Mouse (Mus musculus) cerebellum, adult 18-20 months (tissue): ENCODE measurements at regions not wholly inside any gene's neighbourhood (a gene's known extent, or its start where the extent isn't known, plus 50 kb on each side); places are given as distances from the start of the nearest gene placed in this dataset.
A peak's percentile ranks its signal among the peaks of the same experiment; 100 is the strongest.

ENCODE experiments used
- DNase-seq, 2 experiments: peaks; one replicate each; pipeline ENCODE4 v3.0.0; 2021

DNA sequence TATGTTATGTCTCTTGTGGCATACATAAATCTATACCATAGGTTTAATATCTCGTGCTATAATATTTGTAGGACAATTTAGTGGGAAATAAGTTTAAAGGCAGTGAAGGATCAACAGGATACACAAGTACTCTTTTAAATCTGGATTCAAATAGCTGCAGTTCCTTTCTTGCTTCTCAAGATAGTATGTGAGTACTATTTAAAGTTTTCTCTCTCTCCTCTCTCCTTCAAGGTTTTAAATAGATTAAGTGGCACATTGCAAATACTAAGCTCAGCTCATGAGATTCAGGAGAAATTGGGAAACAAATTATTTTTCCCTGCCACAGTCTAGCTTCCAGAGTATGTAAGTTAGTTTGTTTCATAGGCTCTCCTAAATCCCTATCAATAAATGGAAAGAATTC is 1103.9 kb downstream of the Ndufa4 start:
- no peak for DNase-seq

DNA sequence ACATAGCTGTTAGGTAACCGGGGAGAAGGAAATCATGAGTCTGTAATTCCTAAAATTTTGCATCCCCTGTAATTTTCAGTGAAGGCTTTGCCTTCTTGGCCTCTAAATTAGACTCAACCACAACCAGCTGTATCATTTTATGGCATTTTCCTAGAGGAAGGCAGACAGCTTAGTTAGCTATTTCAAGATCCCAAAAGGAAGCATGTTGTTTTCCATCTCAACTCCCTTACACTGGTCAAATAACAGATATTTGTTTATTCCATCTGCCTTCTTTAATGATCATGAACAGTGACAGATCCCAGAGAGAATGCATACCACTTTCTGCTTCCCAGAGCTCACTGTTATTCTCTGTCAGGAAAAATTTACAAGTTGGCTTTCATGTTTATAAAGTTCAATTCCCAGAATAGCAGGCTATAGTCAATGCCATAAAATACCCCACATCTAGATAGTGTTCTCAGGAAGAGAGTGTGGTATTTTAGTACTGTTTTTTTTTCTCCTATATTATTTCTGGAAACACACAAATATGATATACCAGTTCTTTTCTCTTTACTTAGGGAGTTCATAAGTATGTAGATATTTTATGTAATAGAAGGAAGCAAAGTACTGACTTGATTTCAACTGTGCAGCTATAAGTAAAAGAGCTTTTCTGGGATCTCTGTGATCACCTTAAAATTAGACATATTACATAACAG is 1148.5 kb downstream of the Ndufa4 start:
- no peak for DNase-seq

DNA sequence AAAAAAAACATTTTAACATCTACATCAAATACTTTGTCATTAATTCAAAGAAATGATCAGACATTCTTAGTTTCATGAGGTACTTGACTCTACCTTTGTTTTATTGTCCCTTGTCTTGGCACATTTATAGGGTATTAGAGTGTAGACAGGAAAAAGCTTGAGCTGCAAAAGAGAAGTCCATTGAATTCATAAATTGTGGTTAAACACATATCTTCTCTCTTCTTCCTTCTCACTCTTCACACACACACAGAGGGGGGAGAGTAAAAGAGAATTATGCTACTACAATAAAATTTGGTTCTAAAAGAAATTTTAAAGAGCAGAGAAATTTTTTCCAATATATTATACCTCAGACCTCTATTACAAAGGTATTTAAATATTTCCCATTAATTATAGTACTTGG is 1149.2 kb downstream of the Ndufa4 start:
- no peak for DNase-seq

DNA sequence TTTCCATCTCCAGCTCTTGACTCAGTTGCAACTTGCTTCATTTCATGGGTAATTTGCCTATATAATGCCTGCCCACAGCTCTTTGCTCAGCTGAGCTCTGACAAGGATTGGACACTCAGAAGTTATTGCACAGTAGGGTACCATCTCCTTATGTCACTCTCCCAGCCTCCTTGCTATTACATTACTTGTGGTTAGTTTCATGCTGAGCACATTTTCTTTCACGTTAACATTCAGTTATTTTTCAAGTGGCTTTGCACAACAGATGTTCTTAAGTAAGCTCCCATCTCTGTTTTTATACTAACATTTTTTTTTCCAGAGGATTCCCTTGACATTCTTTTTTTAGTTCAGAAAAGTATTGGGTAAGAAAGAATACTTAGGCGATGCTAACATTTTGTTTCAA is 1163.2 kb downstream of the Ndufa4 start:
- no peak for DNase-seq

DNA sequence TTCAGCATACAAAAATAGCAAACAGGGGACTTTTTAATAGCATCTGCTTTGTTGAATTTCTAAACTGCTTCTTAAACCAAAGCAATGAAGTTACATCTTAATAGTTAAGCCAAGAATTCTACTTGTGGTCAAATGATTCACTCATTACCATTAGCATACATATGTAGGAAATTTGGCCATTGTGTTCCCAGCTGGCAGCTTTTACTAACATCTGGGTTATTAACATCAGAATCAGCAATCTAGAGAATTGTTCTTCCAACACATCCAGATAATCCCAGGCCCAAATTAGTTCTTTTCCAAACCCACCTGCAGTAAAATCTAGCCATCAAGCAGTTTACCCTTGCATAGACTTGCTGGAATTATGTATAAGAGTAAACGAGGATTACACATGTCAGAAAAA is 1184.7 kb downstream of the Ndufa4 start:
- DNase-seq: no peak

DNA sequence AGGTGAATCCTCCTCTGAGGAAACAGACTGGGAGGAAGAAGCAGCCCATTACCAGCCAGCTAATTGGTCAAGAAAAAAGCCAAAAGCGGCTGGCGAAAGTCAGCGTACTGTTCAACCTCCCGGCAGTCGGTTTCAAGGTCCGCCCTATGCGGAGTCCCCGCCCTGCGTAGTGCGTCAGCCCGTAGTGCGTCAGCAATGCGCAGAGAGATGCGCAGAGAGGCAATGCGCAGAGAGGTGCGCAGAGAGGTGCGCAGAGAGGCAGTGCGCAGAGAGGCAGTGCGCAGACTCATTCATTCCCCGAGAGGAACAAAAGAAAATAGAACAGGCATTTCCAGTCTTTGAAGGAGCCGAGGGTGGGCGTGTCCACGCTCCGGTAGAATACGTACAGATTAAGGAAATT is 1216.8 kb downstream of the Ndufa4 start:
- peak in 1 of 2 experiments; percentile 44 for DNase-seq
